Mouse (Mus musculus): ENCODE measurements around the gene Pole3. TPM values are rescaled to one million over a fixed set of nuclear protein-coding genes. Genes with fewer than 3 reads are reported as not detected.
"Not testable (repeated sequence)": the region's sequence is repeated elsewhere in the genome, so short reads cannot be mapped to it uniquely, and the experiment has no call there.

Gene Pole3
- polyA plus RNA-seq, 1 experiment from 2014 or later: 116 TPM

DNA sequence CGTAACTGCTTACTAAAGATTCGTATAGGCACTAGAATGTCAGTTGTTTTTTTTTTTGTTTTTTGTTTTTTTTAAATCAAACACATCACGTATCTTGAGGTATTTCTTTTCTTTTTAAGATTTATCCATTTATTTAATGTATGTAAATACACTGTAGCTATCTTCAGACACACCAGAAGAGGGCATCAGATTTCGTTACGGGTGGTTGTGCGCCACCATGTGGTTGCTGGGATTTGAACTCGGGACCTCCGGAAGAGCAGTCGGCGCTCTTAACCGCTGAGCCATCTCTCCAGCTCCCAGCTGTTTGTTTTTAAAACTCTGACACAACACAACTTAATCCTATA, 45.3 kb downstream of the Pole3 start:
- not testable (repeated sequence) for DNase-seq (ENCODE audit: low spot score); H3K36me3 ChIP-seq; H3K9me3 ChIP-seq (replicated peaks); H3K27ac ChIP-seq
- Histone ChIP-seq H3K27me3 (ENCODE audit: low read depth, poor library complexity, severe bottlenecking) (peaks cover 54% of the 10 kb centered on the region), H3K4me3 (peak overlapping the region; percentile 55), H3K4me1 (peaks cover 13% of the 10 kb centered on the region)
- WGBS: 13% methylated on average over 11 of the region's 11 CpGs

DNA sequence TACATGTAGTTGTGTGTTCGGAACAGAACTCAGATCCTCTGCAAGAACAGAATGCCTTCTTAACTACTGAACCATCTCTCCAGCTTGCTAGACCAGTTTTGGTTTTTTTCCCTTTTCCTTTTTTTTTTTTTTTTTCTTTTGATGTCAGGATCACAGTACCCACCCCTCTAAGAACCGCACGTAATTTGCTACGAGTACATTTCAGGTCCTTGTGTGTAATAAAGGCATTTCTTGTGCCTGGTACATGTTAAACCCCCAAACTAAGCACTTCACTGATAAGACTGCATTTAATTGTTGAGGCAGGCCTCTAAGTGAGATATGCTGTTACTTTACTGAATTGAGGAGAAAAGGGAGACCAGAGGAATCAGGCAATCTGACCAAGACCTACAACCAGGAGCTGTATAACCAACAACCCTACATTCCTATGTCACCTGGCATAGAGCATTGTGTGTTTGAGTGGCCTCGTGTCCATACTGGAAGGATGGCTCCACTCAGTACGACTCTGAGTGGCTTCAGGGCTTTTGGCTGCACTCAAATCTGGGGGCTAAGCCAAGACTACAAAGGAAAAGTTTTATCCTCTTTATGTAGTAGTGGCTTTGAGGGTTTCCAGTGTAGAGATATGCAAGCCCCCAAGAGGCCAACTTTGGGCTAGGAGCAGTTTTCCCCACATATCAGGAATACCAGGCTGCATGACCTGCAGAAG, 47.2 kb downstream of the Pole3 start:
- Histone ChIP-seq H3K36me3 (no peaks in the 10 kb centered on the region), H3K27me3 (ENCODE audit: low read depth, poor library complexity, severe bottlenecking) (peaks cover 46% of the 10 kb centered on the region), H3K27ac (no peak overlapping the region), H3K9me3 (replicated peaks) (no peaks in the 10 kb centered on the region), H3K4me1 (peaks cover 13% of the 10 kb centered on the region), H3K4me3 (no peak overlapping the region)
- no peak for DNase-seq (ENCODE audit: low spot score)
- WGBS: 88% methylated on average over 6 of the region's 6 CpGs

DNA sequence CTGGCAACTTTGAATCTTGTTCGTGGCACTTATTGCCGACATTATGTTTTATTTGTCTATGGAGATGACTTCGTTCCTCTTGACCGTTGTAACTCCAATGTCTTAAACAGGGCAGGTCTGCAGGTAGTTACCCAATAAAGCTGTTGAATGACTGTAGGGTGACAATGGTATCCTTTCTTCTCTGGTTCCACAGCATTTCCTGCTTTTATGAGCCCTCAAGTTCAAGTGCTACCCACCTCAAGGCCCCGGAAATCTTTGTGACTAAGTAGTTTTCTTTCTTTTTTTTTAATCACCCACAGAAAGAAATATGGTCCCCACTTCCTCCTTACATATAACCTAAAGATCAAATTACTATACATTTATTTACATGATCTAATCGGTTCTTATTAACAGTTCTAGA, 49.1 kb downstream of the Pole3 start:
- 92% methylated on average over 6 of the region's 6 CpGs for WGBS
- Histone ChIP-seq H3K27ac (no peak overlapping the region), H3K4me1 (peaks cover 14% of the 10 kb centered on the region), H3K4me3 (no peak overlapping the region), H3K36me3 (no peaks in the 10 kb centered on the region), H3K9me3 (replicated peaks) (no peaks in the 10 kb centered on the region), H3K27me3 (ENCODE audit: low read depth, poor library complexity, severe bottlenecking) (peaks cover 28% of the 10 kb centered on the region)
- DNase-seq (ENCODE audit: low spot score): no peak

DNA sequence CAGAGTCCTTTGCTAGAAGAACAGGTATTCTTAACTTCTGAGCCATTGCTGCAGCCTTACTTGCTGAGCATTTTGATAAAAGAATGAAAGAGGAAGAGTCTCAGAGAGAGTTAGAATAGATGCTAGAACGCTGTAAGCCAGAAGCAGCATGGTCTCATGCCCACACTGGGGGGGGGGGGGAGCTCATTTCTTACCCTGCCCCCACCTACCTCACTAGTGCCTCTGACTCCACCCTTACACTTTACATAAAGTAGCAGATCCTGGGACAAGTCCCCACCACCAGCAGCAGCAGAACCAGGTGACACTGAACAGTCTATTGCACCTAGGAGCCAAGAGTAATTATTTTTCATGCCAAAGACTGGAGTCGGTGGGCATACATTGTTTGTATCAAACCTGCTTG, 49.7 kb downstream of the Pole3 start:
- peaks cover 21% of the 10 kb centered on the region for H3K27me3 ChIP-seq (ENCODE audit: low read depth, poor library complexity, severe bottlenecking)
- no peaks in the 10 kb centered on the region for H3K9me3 ChIP-seq (replicated peaks)
- no peaks in the 10 kb centered on the region for H3K36me3 ChIP-seq
- peaks cover 13% of the 10 kb centered on the region for H3K4me1 ChIP-seq
- no peak for DNase-seq (ENCODE audit: low spot score)
- H3K27ac ChIP-seq: no peak overlapping the region
- WGBS: 91% methylated on average over 2 of the region's 2 CpGs
- no peak overlapping the region for H3K4me3 ChIP-seq

Other genes starting within 250 kb of the Pole3 start
- 16.4 and 19.6 TPM in 2 replicates for gene Fkbp15, start 164.5 kb downstream of the Pole3 start, polyA plus RNA-seq (2016; fragmentation: Nextera tagmentation; extraction: Ambion mirVana)
- 42.2 and 48.7 TPM in 2 replicates for gene Slc31a1, start 164.3 kb downstream of the Pole3 start, polyA plus RNA-seq (2016; fragmentation: Nextera tagmentation; extraction: Ambion mirVana)
- gene Cdc26, start 116.4 kb downstream of the Pole3 start, polyA plus RNA-seq (2016; fragmentation: Nextera tagmentation; extraction: Ambion mirVana): 223 and 233 TPM in 2 replicates
- gene Prpf4, start 116.3 kb downstream of the Pole3 start, polyA plus RNA-seq (2016; fragmentation: Nextera tagmentation; extraction: Ambion mirVana): 38.4 and 38.6 TPM in 2 replicates
- gene Rnf183, start 89.8 kb downstream of the Pole3 start, polyA plus RNA-seq (2016; fragmentation: Nextera tagmentation; extraction: Ambion mirVana): not detected in 2 replicates
- 10.5 and 13.4 TPM in 2 replicates for gene Wdr31, start 54.2 kb downstream of the Pole3 start, polyA plus RNA-seq (2016; fragmentation: Nextera tagmentation; extraction: Ambion mirVana)
- gene Bspry, start 45.0 kb downstream of the Pole3 start, polyA plus RNA-seq (2016; fragmentation: Nextera tagmentation; extraction: Ambion mirVana): 1.0 and 1.3 TPM in 2 replicates
- 11.7 and 13.5 TPM in 2 replicates for gene Hdhd3, start 21.6 kb downstream of the Pole3 start, polyA plus RNA-seq (2016; fragmentation: Nextera tagmentation; extraction: Ambion mirVana)
- 108 and 124 TPM in 2 replicates for gene Alad, start 5.2 kb downstream of the Pole3 start, polyA plus RNA-seq (2016; fragmentation: Nextera tagmentation; extraction: Ambion mirVana)
- 0.86 and 1.7 TPM in 2 replicates for gene 4933430I17Rik, start 301 bp upstream of the Pole3 start, polyA plus RNA-seq (2016; fragmentation: Nextera tagmentation; extraction: Ambion mirVana)
- 24.9 and 38.2 TPM in 2 replicates for gene Rgs3, start 34.8 kb upstream of the Pole3 start, polyA plus RNA-seq (2016; fragmentation: Nextera tagmentation; extraction: Ambion mirVana)